Mouse (Mus musculus): ENCODE measurements around the gene Usp54. TPM values are rescaled to one million over a fixed set of nuclear protein-coding genes. Genes with fewer than 3 reads are reported as not detected.
"Not testable (repeated sequence)": the region's sequence is repeated elsewhere in the genome, so short reads cannot be mapped to it uniquely, and the experiment has no call there.

The Usp54 gene
- total RNA-seq, 2 experiments from 2014 or later, result 4.7 to 8.4 TPM

DNA sequence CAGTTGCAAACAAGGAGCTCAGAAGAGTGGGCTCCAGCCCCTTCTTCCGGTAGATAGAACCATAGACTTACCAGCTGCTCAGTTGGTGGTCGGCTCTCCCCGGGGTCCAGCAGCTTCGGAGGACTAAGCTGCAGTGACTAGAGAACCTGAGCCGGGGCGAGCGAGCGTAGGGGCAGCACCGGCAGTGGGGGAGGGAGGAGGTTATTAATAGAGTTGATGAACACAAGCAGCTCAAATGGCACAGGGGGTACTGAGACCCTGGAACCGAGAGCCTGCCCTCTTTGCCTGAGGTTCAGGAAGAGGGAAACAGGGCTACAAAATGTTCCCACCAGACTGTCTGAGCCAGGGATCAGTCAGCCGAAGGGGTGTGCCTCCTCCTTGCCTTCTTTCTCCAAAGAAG lies 15.5 kb upstream of the Usp54 start, which contains the start of gene Myoz1:
Gene Myoz1, minus strand, starts transcription at position 180 of the 400 bp plus-strand sequence.
- ATAC-seq (replicated peaks; ENCODE audit: low FRiP score, poor library complexity, severe bottlenecking), result no peak

DNA sequence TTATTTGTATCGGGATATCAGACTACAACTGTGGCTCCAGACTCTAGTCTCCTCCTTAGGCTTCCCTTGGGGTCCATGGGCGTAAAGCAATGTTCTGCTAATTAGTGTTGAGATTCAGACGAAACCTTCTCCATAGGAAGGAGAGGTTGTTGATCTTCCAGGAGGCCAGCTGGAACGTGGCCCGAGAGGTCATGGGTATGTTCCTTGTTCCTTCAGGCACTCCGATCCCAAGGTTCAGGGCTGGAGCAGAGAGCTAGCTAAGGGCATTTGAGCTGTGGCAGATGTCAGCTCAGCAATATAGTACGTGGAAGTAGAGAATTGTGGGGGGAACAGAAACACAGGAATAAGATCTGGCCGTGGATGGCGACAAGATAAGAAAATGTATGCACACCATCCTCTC lies 14.9 kb upstream of the Usp54 start:
- ATAC-seq (replicated peaks; ENCODE audit: low FRiP score, poor library complexity, severe bottlenecking), result no peak

GRCm38 (mm10) chr14:20654690-20655421 lies 14.0 kb upstream of the Usp54 start:
- no peak for ATAC-seq (replicated peaks; ENCODE audit: low FRiP score, poor library complexity, severe bottlenecking)

GRCm38 (mm10) chr14:20651722-20652256 lies 10.9 kb upstream of the Usp54 start:
- ATAC-seq (replicated peaks; ENCODE audit: low FRiP score, poor library complexity, severe bottlenecking), result no peak

DNA sequence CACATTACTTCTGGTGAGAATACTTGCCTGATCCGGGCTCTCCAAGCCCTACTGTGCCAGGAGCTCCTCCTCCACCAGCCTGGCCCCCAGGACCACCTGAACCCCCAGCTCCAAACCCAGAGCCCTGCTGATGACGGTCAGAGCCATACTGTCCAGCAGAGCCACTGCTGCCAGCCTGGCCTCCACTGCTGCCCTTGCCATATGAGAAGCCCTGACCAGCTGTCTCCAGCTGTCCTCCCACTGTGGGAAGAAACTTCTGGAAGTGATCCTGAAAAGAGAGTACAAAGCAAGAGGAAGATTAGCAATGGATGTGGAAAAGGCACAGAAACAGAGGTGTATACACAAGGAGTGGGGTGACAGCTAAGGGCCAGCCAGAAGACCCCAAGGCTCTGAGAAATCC lies 10.1 kb upstream of the Usp54 start:
- no peak for ATAC-seq (replicated peaks; ENCODE audit: low FRiP score, poor library complexity, severe bottlenecking)

- peak; percentile 68; the same call in 1 of the 2 replicates for ATAC-seq (replicated peaks; ENCODE audit: low FRiP score, poor library complexity, severe bottlenecking)
Measured at GRCm38 (mm10) chr14:20646381-20646780, 5.5 kb upstream of the Usp54 start.

DNA sequence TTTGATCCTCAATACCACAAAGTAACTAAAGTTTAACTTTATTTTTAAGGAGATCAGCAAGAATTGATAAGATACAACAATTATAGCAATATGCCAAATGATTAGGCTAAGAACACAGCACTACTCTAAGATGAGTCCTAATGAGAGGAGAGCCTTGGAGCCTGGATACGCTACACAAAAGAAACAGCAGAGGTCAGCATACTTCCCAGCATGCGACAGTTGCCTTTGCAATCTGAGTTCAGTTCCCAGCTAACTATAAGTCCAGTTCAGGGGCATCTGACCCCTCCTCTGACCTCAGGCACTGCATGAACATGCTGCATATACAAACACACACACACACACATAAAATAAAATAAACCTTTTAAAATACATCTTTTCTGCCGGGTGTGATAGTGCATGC lies 4.7 kb upstream of the Usp54 start:
- ATAC-seq (replicated peaks; ENCODE audit: low FRiP score, poor library complexity, severe bottlenecking), result no peak

- ATAC-seq (replicated peaks; ENCODE audit: low FRiP score, poor library complexity, severe bottlenecking), result peak; percentile 25
Measured at GRCm38 (mm10) chr14:20641438-20641875, 594 bp upstream of the Usp54 start.

GRCm38 (mm10) chr14:20639918-20640619 lies 794 bp downstream of the Usp54 start:
- peak; percentile 37; the same call in 1 of the 2 replicates for ATAC-seq (replicated peaks; ENCODE audit: low FRiP score, poor library complexity, severe bottlenecking)

- no peak for ATAC-seq (replicated peaks; ENCODE audit: low FRiP score, poor library complexity, severe bottlenecking)
Measured at GRCm38 (mm10) chr14:20638702-20639101, 2.2 kb downstream of the Usp54 start.

- ATAC-seq (replicated peaks; ENCODE audit: low FRiP score, poor library complexity, severe bottlenecking), result no peak
Measured at GRCm38 (mm10) chr14:20637818-20638574, 2.9 kb downstream of the Usp54 start.

- not testable (repeated sequence) for ATAC-seq (replicated peaks; ENCODE audit: low FRiP score, poor library complexity, severe bottlenecking)
Measured at GRCm38 (mm10) chr14:20636968-20637367, 3.9 kb downstream of the Usp54 start.

- ATAC-seq (replicated peaks; ENCODE audit: low FRiP score, poor library complexity, severe bottlenecking), result no peak
Measured at GRCm38 (mm10) chr14:20635546-20635945, 5.3 kb downstream of the Usp54 start.

- no peak for ATAC-seq (replicated peaks; ENCODE audit: low FRiP score, poor library complexity, severe bottlenecking)
Measured at GRCm38 (mm10) chr14:20631253-20631652, 9.6 kb downstream of the Usp54 start.

- ATAC-seq (replicated peaks; ENCODE audit: low FRiP score, poor library complexity, severe bottlenecking), result no peak
Measured at GRCm38 (mm10) chr14:20626971-20627370, 13.9 kb downstream of the Usp54 start.

DNA sequence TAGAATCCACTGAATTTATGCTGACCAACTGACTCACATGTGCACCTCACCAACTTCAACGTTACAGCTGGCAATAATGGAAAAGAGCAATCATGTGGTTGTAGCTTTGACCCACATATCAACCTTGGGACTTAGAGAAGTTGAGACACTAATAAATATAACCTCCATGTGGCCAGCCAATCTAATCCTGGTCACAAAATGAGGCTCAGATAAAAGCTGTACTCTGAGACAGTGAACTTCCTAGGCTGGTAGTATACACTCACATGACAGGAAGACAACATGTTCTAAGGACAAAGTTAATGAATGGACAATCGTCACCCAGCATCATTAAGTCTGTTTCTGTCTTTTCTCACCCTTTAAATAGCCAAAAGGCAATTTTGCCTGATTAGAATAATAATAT lies 14.4 kb downstream of the Usp54 start:
- ATAC-seq (replicated peaks; ENCODE audit: low FRiP score, poor library complexity, severe bottlenecking), result no peak

GRCm38 (mm10) chr14:20622907-20623306 lies 18.0 kb downstream of the Usp54 start:
- ATAC-seq (replicated peaks; ENCODE audit: low FRiP score, poor library complexity, severe bottlenecking), result no peak

DNA sequence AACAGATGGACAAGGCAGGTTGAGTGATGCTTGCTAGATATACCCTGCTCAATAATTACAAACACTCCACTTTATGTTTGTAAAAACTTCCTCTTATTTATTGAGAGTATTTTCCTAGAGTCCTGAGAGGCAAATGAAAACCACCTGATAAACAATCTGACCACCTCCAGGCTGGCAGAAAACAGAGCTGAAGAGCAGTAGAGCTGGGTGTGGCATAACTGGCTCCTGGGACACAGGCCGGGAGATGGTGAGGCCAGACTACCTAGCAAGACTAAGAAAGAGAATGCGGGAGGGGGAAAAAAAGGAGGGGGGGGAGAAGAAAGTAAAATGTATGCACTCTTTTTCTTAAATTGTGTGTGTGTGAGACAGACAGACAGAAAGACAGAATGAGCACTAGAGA lies 18.5 kb downstream of the Usp54 start:
- peak; percentile 69; the same call in 1 of the 2 replicates for ATAC-seq (replicated peaks; ENCODE audit: low FRiP score, poor library complexity, severe bottlenecking)

- ATAC-seq (replicated peaks; ENCODE audit: low FRiP score, poor library complexity, severe bottlenecking), result no peak
Measured at GRCm38 (mm10) chr14:20621903-20622302, 19.0 kb downstream of the Usp54 start.

GRCm38 (mm10) chr14:20619131-20619530 lies 21.7 kb downstream of the Usp54 start:
- ATAC-seq (replicated peaks; ENCODE audit: low FRiP score, poor library complexity, severe bottlenecking), result no peak
